Mouse (Mus musculus) mature B cell (primary cell): ENCODE results near the gene Hoxd8.

Source experiments
- in situ Hi-C: fragments of 300-500 bp; cut with MboI; formaldehyde crosslinking; loops from 2 replicates; pipeline ENCODE4 v1.14.3; 2019

The Hoxd8 gene

GRCm38 (mm10) chr2:74713239-74714150, 9.1 kb downstream of the Hoxd8 start:
- in situ Hi-C loops, result loop anchor here (25.0 kb wide), 1 partner anchor 874 kb away; no protein-coding TSS in a partner anchor

GRCm38 (mm10) chr2:74714156-74714789, 9.9 kb downstream of the Hoxd8 start:
- in situ Hi-C loops, result loop anchor here (25.0 kb wide), 1 partner anchor 873 kb away; no protein-coding TSS in a partner anchor

- in situ Hi-C loops, result loop anchor here (25.0 kb wide), 1 partner anchor 872 kb away; no protein-coding TSS in a partner anchor
Observed at GRCm38 (mm10) chr2:74714881-74715280, 10.5 kb downstream of the Hoxd8 start.

- in situ Hi-C loops, result loop anchor here (25.0 kb wide), 1 partner anchor 872 kb away; no protein-coding TSS in a partner anchor
Observed at GRCm38 (mm10) chr2:74715504-74716241, 11.3 kb downstream of the Hoxd8 start.

GRCm38 (mm10) chr2:74720384-74720783, 16.0 kb downstream of the Hoxd8 start:
- in situ Hi-C loops, result loop anchor here (25.0 kb wide), 1 partner anchor 867 kb away; no protein-coding TSS in a partner anchor

- in situ Hi-C loops, result loop anchor here (25.0 kb wide), 1 partner anchor 866 kb away; no protein-coding TSS in a partner anchor
Observed at GRCm38 (mm10) chr2:74720955-74721491, 16.6 kb downstream of the Hoxd8 start.

- in situ Hi-C loops, result loop anchor here (25.0 kb wide), 1 partner anchor 865 kb away; no protein-coding TSS in a partner anchor
Observed at GRCm38 (mm10) chr2:74721882-74722281, 17.5 kb downstream of the Hoxd8 start.

GRCm38 (mm10) chr2:74722949-74723348, 18.5 kb downstream of the Hoxd8 start:
- in situ Hi-C loops, result loop anchor here (25.0 kb wide), 1 partner anchor 864 kb away; no protein-coding TSS in a partner anchor

GRCm38 (mm10) chr2:74724244-74725015, 20.0 kb downstream of the Hoxd8 start:
- in situ Hi-C loops, result loop anchor here (25.0 kb wide), 1 partner anchor 863 kb away; no protein-coding TSS in a partner anchor

- in situ Hi-C loops, result no loop called here
Observed at GRCm38 (mm10) chr2:74725171-74725570, 20.8 kb downstream of the Hoxd8 start.

GRCm38 (mm10) chr2:74726551-74726950, 22.1 kb downstream of the Hoxd8 start, which contains the start of gene Gm28230:
Gene Gm28230, plus strand, starts transcription at chr2:74726728.
- in situ Hi-C loops, result no loop called here

GRCm38 (mm10) chr2:74726973-74727639, 22.7 kb downstream of the Hoxd8 start:
- in situ Hi-C loops, result no loop called here

- in situ Hi-C loops, result no loop called here
Observed at GRCm38 (mm10) chr2:74727640-74728302, 23.4 kb downstream of the Hoxd8 start.

GRCm38 (mm10) chr2:74728303-74728680, 23.9 kb downstream of the Hoxd8 start:
- in situ Hi-C loops, result no loop called here

- in situ Hi-C loops, result no loop called here
Observed at GRCm38 (mm10) chr2:74730331-74730730, 25.9 kb downstream of the Hoxd8 start.

- in situ Hi-C loops, result no loop called here
Observed at GRCm38 (mm10) chr2:74731055-74731454, 26.6 kb downstream of the Hoxd8 start.

GRCm38 (mm10) chr2:74731799-74732512, 27.5 kb downstream of the Hoxd8 start:
- in situ Hi-C loops, result no loop called here

GRCm38 (mm10) chr2:74732513-74733316, 28.3 kb downstream of the Hoxd8 start:
- in situ Hi-C loops, result no loop called here
